Mouse (Mus musculus) mature B cell (primary cell): ENCODE data around the gene Arhgap5.
"Not testable (repeated sequence)": the region's sequence is repeated elsewhere in the genome, so short reads cannot be mapped to it uniquely, and the experiment has no call there.

Source experiments
- in situ Hi-C: fragments of 300-500 bp; cut with MboI; formaldehyde crosslinking; loops from 2 replicates; pipeline ENCODE4 v1.14.3; 2019

Gene Arhgap5

GRCm38 (mm10) chr12:52529740-52530139 lies 26.0 kb downstream of the Arhgap5 start:
- in situ Hi-C loops, result no loop called here

DNA sequence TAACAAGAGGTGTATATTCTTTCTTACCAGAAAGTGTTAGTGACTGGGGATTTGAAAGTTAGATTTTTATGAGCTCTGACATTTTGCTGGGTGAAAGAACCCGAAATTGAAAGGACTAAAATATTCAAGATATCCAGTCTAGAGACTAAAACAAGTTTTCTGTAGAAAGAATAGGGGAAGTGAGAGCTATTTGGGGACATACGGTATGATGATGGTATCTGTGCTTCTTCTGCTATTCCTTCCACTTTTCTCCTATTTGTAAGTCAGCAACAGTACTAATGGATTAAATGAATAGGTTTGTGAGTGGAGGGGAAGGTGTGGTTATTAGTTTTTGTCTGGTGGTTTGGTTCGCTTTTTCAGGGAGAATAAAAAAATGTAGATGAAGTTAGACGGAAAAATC lies 37.5 kb downstream of the Arhgap5 start:
- in situ Hi-C loops, result no loop called here

- in situ Hi-C loops, result no loop called here
Measured at GRCm38 (mm10) chr12:52544532-52544931, 40.8 kb downstream of the Arhgap5 start.

DNA sequence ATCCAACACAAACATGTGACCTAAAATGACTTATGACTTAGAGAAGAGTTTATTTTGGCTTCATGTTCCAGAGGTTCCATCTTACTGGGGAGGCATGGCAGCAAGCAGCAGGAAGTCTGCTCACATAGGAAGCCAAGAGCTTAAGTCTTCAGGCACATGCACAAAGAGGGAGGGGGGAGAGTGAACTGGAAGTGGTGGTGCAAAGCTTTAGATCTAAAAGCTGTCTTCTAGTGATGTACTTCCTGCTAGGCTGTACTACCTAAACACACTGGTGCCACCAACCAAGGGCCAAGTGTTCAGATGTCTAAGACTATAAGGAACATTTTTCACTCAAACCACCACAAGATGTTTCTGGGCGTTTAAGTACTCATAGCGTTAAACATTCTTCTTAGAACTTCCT lies 48.3 kb downstream of the Arhgap5 start:
- in situ Hi-C loops, result no loop called here

- in situ Hi-C loops, result no loop called here
Measured at GRCm38 (mm10) chr12:52555188-52555876, 51.6 kb downstream of the Arhgap5 start.

DNA sequence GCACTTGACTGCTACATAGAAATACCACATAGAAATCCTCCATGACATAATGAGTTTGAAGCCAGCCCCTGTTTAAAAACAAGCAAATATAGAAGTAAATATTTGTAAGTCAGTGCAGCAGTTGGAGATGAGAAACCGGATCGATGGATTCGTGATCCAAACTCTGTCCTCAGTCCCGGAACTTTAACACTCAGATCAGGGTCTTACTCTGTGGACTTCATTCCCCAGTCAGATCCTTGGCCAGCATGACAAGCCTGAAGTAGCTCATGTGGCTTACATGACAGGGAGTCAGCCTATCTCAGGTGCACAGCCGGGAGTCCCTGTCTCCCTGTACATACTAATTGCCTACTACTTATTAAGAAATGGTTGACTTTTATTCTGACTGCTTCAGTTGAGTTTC lies 61.9 kb downstream of the Arhgap5 start:
- in situ Hi-C loops, result no loop called here

- in situ Hi-C loops, result no loop called here
Measured at GRCm38 (mm10) chr12:52573371-52573770, 69.6 kb downstream of the Arhgap5 start.

GRCm38 (mm10) chr12:52586466-52586865 lies 82.7 kb downstream of the Arhgap5 start:
- in situ Hi-C loops, result not testable (repeated sequence)

DNA sequence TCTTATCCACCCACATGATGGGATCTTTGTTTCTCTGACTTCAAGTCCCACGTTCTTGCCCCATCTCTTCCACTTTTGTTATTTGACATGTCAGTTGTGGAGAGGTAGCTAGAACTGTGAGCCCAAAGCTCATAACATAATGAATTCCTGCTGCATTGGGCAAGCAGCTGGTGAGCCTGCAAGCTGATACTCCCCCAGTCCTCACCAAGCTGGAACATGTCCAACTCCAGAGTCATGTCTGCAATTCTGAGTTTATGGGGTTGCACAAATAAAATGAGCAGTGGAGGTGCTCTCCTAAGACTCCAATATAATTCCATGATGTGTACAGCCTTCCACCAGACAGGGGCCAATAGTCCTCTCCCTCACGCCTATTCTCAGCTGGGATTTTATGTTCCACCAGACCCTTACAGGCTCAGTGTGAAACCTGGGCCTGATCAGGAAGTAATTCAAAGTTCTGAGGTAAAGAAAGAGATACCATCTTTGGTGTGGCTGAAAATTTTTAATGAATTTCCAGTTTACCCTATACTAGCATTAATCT lies 83.8 kb downstream of the Arhgap5 start:
- in situ Hi-C loops, result no loop called here

DNA sequence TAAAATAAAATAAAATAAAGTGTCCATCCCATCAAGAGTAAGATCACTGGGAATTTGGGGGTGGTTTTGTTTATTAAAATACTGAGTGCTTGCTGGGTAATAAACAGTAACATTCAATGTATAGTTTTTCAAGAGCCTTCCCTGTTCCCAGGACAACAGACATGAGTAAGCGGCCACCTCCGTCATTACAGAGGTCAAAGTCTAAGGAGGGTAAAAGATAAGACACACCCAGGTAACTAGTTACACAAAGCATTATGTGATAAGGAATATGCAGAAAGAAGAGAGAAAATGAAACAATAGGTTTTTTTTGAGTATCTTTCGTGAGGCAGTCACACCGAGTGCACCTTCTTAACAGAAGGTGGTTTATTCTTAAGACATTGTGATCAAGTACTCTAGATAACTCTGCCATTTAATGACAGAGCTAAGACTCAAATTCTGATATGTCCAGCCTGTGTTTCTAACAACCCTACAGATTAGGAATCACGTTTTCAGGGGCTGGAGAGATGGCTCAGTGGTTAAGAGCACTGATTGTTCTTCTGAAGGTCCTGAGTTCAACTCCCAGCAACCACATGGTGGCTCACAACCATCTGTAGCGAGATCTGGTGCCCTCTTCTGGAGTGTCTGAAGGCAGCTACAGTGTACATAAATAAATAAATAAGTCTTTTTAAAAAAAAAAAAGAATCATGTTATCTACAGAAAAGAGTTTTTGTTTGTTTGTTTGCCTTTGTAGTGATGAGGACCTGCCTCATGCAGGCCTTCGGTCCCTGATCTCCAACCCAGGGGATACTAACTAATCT lies 91.8 kb downstream of the Arhgap5 start:
- in situ Hi-C loops, result no loop called here

GRCm38 (mm10) chr12:52602471-52602870 lies 98.7 kb downstream of the Arhgap5 start:
- in situ Hi-C loops, result loop anchor here (25.0 kb wide), 1 partner anchor 765 kb away; the partner anchor contains the start of gene Hectd1

- in situ Hi-C loops, result loop anchor here (25.0 kb wide), 1 partner anchor 766 kb away; the partner anchor contains the start of gene Hectd1
Measured at GRCm38 (mm10) chr12:52602883-52603694, 99.3 kb downstream of the Arhgap5 start.

GRCm38 (mm10) chr12:52603695-52604255 lies 100.0 kb downstream of the Arhgap5 start:
- in situ Hi-C loops, result loop anchor here (25.0 kb wide), 1 partner anchor 766 kb away; the partner anchor contains the start of gene Hectd1

DNA sequence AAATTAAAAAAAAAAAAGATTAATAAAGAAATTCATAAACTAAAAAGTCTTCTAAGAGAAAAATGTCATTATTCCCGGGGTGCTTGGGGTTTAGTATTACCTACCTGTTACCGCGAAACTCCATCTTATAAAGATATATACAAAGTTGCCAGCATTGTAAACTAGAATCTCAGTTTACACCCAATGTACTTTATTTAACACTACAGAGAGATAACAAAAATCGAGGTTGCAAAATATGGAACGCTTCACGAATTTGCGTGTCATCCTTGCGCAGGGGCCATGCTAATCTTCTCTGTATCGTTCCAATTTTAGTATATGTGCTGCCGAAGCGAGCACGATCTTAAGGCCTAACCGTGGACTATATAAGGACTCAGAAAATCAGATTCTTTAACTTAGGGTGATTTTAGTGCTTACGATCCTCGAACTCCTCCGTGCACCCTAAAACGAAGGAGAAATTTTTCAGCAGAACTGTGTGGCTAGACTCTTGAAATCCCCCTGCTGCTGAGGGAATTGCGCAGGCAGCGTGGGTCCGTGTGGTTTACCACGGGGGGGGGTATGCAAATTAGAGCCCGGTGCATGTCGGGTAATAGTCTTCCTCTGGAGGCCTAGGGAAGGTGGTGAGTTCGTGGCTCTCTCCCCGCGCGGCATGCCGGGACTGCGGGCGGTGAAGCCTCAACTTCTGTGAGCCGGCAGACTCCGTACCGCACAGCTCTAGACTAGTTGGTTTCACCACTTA lies 100.7 kb downstream of the Arhgap5 start:
- in situ Hi-C loops, result loop anchor here (25.0 kb wide), 1 partner anchor 767 kb away; the partner anchor contains the start of gene Hectd1

DNA sequence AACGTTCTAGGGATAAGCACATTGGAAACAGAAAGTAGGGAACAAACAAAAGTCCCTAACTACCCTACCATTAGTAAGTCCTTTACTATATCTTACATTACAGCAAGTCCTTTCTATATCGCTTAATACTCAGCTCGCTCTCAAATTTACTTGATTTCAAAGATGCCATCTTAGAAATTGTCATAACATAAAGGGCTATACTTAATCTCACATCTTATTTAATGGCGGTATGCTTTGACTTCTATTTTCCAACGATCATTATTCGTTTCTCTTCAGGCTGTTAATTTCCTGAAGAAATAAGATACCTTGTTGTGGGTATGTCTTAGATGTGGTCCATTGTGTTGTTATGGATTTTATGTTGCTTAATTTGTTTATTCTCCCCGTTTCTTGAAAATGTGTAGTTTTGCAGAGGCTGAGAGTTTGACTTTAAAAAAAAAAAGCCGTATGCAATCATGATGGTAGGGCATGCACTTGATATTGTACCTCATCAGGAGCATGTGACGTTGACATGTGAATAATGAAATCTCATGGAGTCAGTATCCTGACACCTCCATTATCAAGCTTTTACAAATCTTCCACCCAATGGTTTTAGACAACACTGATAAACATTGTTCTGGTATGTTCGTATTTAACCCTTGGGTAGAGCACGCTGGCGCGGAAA lies 101.3 kb downstream of the Arhgap5 start:
- in situ Hi-C loops, result loop anchor here (5.0 to 25.0 kb wide), 2 partner anchors 103 to 768 kb away; partner anchors contain the start of genes Arhgap5 and Hectd1

DNA sequence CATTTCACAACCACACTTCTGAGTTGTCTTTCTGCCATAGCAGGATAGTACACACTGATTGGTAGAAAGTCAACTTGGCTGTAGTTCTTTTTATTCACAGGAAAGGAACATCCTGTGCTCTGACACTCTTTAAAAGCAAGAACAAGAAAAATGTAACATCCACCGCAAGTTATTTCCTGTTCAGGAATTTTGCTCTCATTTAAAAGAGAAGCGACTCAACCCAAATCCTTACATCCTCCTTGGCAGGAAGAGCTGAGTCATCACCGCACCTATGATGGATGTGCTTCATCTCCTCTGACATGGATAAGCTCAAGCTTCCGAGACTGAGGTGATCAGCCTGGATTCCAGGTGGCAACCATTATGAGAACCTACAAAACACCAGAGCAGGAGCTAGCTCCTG lies 103.6 kb downstream of the Arhgap5 start:
- in situ Hi-C loops, result loop anchor here (5.0 to 25.0 kb wide), 2 partner anchors 105 to 770 kb away; partner anchors contain the start of genes Arhgap5 and Hectd1

GRCm38 (mm10) chr12:52615703-52616102 lies 111.9 kb downstream of the Arhgap5 start:
- in situ Hi-C loops, result loop anchor here (25.0 kb wide), 1 partner anchor 778 kb away; the partner anchor contains the start of gene Hectd1

DNA sequence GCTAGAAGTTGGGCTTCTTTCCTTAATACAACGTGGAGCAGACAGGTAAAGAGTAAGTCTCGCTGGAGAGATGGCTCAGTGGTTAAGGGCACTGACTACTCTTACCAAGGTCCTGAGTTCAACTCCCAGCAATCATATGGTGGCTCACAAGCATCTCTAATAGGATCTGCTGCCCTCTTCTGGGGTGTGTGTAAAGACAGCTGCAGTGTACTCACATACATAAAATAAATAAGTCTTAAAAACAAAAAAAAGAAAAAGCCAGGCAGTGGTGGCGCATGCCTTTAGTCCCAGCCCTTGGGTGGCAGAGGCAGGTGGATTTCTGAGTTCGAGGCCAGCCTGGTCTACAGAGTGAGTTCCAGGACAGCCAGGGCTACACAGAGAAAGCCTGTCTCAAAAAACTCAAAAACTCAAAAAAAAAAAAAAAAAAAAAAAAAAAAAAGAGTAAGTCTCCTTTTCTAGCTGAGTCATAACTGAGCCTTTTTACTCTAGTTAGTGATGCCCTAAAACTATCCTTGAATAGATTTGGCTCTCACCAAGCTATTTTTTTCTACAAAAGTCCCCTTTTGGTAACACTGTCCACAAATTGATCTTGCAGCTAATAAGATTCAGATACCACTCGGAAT lies 114.8 kb downstream of the Arhgap5 start:
- in situ Hi-C loops, result loop anchor here (25.0 kb wide), 1 partner anchor 781 kb away; the partner anchor contains the start of gene Hectd1

- in situ Hi-C loops, result loop anchor here (25.0 kb wide), 1 partner anchor 782 kb away; the partner anchor contains the start of gene Hectd1
Measured at GRCm38 (mm10) chr12:52619644-52620043, 115.9 kb downstream of the Arhgap5 start.
